Mouse (Mus musculus) ES-E14 (cell line): ENCODE measurements around the gene Tef. TPM values are rescaled to one million over a fixed set of nuclear protein-coding genes. Genes with fewer than 3 reads are reported as not detected.

ENCODE experiments used
- DNase-seq: peaks from one replicate; pipeline ENCODE4 v3.0.0-alpha.2; 2013; ENCODE audit warnings: low read depth, low spot score
- H3K27ac ChIP-seq: 2 replicates; pipeline ENCODE4 v1.5.1; 2012; ENCODE audit warnings: low read depth, mild to moderate bottlenecking, low read length, moderate library complexity, mixed read lengths; ENCODE audit not compliant: poor library complexity, insufficient read depth, severe bottlenecking
- H3K36me3 ChIP-seq: 2 replicates; pipeline ENCODE4 v1.6.1; 2012; ENCODE audit warnings: mild to moderate bottlenecking, low read length, moderate library complexity, mixed read lengths; ENCODE audit not compliant: control insufficient read depth, poor library complexity, insufficient read depth, severe bottlenecking
- H3K4me1 ChIP-seq, 2 experiments: fragments of 150-350 bp in 1 of 2; sonication (generic) in 1 of 2; 2 replicates each; pipeline ENCODE4 v1.6.1; 2012; ENCODE audit warnings: low read length in 2 of 2, mild to moderate bottlenecking in 1 of 2, mixed read lengths in 1 of 2; ENCODE audit not compliant: control insufficient read depth in 2 of 2, insufficient read depth in 2 of 2, poor library complexity in 1 of 2
- H3K4me3 ChIP-seq, 2 experiments: fragments of 150-350 bp in 1 of 2; sonication (generic) in 1 of 2; 2 replicates each; pipeline ENCODE4 v1.5.1; 2012; ENCODE audit warnings: low read length in 2 of 2, low read depth in 1 of 2, mild to moderate bottlenecking in 1 of 2, mixed read lengths in 1 of 2; ENCODE audit not compliant: insufficient read depth in 1 of 2, poor library complexity in 1 of 2, severe bottlenecking in 1 of 2
- H3K9ac ChIP-seq: 2 replicates; pipeline ENCODE4 v1.6.1; 2012; ENCODE audit warnings: low read depth, mild to moderate bottlenecking, low read length, mixed read lengths; ENCODE audit not compliant: poor library complexity, insufficient read depth, severe bottlenecking
- H3K9me3 ChIP-seq: fragments of 150-350 bp; sonication (generic); 2 replicates; pipeline ENCODE4 v1.6.1; 2012; ENCODE audit warnings: low read depth, mild to moderate bottlenecking, low read length; ENCODE audit not compliant: control insufficient read depth, insufficient read depth
- CHD2 ChIP-seq: IDR thresholded peaks from 2 replicates; pipeline ENCODE4 v1.6.1; 2014; ENCODE audit warnings: mild to moderate bottlenecking, low read depth, low read length, inconsistent platforms
- HCFC1 ChIP-seq: IDR thresholded peaks from 2 replicates; pipeline ENCODE4 v1.6.1; 2012; ENCODE audit warnings: low read length, inconsistent platforms, borderline replicate concordance; ENCODE audit not compliant: insufficient read depth
- MAFK ChIP-seq: IDR thresholded peaks from 2 replicates; pipeline ENCODE4 v1.6.1; 2014; ENCODE audit warnings: mild to moderate bottlenecking, low read depth, low read length, inconsistent platforms; ENCODE audit not compliant: insufficient read depth
- ZC3H11A ChIP-seq: IDR thresholded peaks from 2 replicates; pipeline ENCODE4 v1.6.1; 2012; ENCODE audit warnings: low read depth, mild to moderate bottlenecking, inconsistent platforms, low read length, borderline replicate concordance
- ZNF384 ChIP-seq: IDR thresholded peaks from 2 replicates; pipeline ENCODE4 v1.6.1; 2012; ENCODE audit warnings: low read depth, low read length, inconsistent platforms
- in situ Hi-C, 2 experiments: fragments of 600-800 bp; cut with MboI; formaldehyde crosslinking; loops; one replicate each; pipeline ENCODE4 v1.15.1; 2025; ENCODE audit warnings: low sequenced_read_pairs in 2 of 2, inconsistent platforms in 1 of 2; ENCODE audit not compliant: unreplicated experiment in 2 of 2
- total RNA-seq: library from RNA; depleted of rRNA; stranded (reverse); fragments of 300-350 nt; gene quantifications from 2 replicates; pipeline ENCODE4 v1.2.3, GENCODE M21; 2012

Tef gene
- total RNA-seq, 1 experiment: 20.9 TPM

- H3K4me1 ChIP-seq: peaks cover 0 to 9% of the 10 kb centered on the region in 2 experiments; a peak in 2 of 4 replicates
- no peaks in the 10 kb centered on the region for H3K9me3 ChIP-seq
- no peaks in the 10 kb centered on the region for H3K36me3 ChIP-seq
- H3K9ac ChIP-seq: peak overlapping the region; percentile 76
- H3K4me3 ChIP-seq: peak overlapping the region; percentile 84 to 85
- no peak overlapping the region for H3K27ac ChIP-seq
- in situ Hi-C loops: no loop called here
- no peak for TF ChIP-seq ZC3H11A
- peak; percentile 94 for TF ChIP-seq HCFC1
- peak; percentile 79 for DNase-seq
Observed at GRCm38 (mm10) chr15:81856030-81856790, 54.0 kb downstream of the Tef start.

GRCm38 (mm10) chr15:81856938-81857723 lies 54.9 kb downstream of the Tef start:
- Histone ChIP-seq H3K9ac (peak overlapping the region; percentile 88), H3K9me3 (no peaks in the 10 kb centered on the region), H3K27ac (no peak overlapping the region), H3K4me3 (peak overlapping the region; percentile 84 to 85), H3K36me3 (no peaks in the 10 kb centered on the region), H3K4me1 (peaks cover 0 to 8% of the 10 kb centered on the region in 2 experiments; a peak in 2 of 4 replicates)
- in situ Hi-C loops: no loop called here
- DNase-seq: no peak
- TF ChIP-seq CHD2 (no peak), ZNF384 (no peak), MAFK (no peak), HCFC1 (no peak), ZC3H11A (no peak)

GRCm38 (mm10) chr15:81857724-81858116 lies 55.5 kb downstream of the Tef start:
- no peak for DNase-seq
- Histone ChIP-seq H3K9ac (peak overlapping the region; percentile 88), H3K4me1 (peaks cover 0 to 8% of the 10 kb centered on the region in 2 experiments; a peak in 2 of 4 replicates), H3K9me3 (no peaks in the 10 kb centered on the region), H3K27ac (no peak overlapping the region), H3K36me3 (no peaks in the 10 kb centered on the region), H3K4me3 (peak overlapping the region; percentile 84 to 85)
- in situ Hi-C loops: no loop called here
- TF ChIP-seq ZC3H11A (no peak), ZNF384 (no peak), MAFK (no peak), CHD2 (no peak), HCFC1 (no peak)

- H3K27ac ChIP-seq: no peak overlapping the region
- DNase-seq: peak; percentile 69
- H3K36me3 ChIP-seq: no peaks in the 10 kb centered on the region
- in situ Hi-C loops: no loop called here
- H3K4me1 ChIP-seq: peaks cover 0 to 8% of the 10 kb centered on the region in 2 experiments; a peak in 2 of 4 replicates
- H3K4me3 ChIP-seq: peak overlapping the region; percentile 84 to 85
- no peaks in the 10 kb centered on the region for H3K9me3 ChIP-seq
- H3K9ac ChIP-seq: peak overlapping the region; percentile 88
- TF ChIP-seq MAFK: no peak
- peak; percentile 74; the same call in 1 of the 2 replicates for TF ChIP-seq HCFC1
- peak; percentile 85 for TF ChIP-seq CHD2
- no peak for TF ChIP-seq ZC3H11A
Observed at GRCm38 (mm10) chr15:81858138-81858516, 55.9 kb downstream of the Tef start.
